Mouse (Mus musculus) cortical plate, adult 2 months (tissue): ENCODE results near the gene R3hdm2.

Experiments used
- CTCF ChIP-seq: fragments of 200-500 bp; IDR thresholded peaks from 2 replicates; pipeline ENCODE4 v1.5.1; 2011; ENCODE audit warnings: mild to moderate bottlenecking, control low read depth, low read length; ENCODE audit not compliant: insufficient read depth; ENCODE audit errors: extremely low read depth
- POLR2A ChIP-seq: fragments of 200-500 bp; IDR thresholded peaks from 2 replicates; pipeline ENCODE4 v1.6.1; 2011; ENCODE audit warnings: mild to moderate bottlenecking, low read length, control low read depth; ENCODE audit not compliant: insufficient read depth; ENCODE audit errors: extremely low read depth

- TF ChIP-seq POLR2A (no peak), CTCF (no peak)
Measured at GRCm38 (mm10) chr10:127351719-127352118, 28.4 kb upstream of the R3hdm2 start.
